ENCODE assay signal across 37 mouse cellular contexts in the genomic region with DNA sequence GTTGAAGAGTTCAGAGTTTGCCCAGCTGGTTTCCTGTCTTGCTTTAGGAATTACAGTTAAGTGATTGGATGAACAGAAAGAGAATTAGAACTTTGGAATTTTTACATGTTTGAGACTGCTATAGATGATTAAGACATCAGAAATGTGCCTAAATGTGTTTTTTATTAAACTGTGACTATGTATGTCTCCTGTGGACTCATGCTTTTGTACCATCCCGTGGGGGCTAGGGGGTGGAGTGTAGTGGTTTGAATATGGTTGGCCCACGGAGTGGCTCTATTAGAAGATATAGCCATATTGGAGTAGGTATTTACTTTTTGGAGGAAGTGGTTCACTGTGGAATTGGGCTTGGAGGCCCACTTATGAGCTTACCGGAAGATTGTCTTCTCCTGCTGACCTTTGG. TPM values are rescaled to one million over a fixed set of nuclear protein-coding genes. Genes with fewer than 3 reads are reported as not detected.
"Had no signal": no experiment of that assay in that cellular context is flagged by ENCODE, and none has a peak within 500 bp of the region (broad histone marks: within the 10 kb centered on the region; RNA-seq: fewer than 3 reads in every experiment).

No protein-coding gene starts in this region.

- DNase-seq: left cerebral cortex, postnatal 4 days; liver; liver, embryonic 13.5 days; liver, postnatal 0 days; lung, adult 18-20 months; lung, adult 2 months; lung, embryonic 14.5 days; lung, postnatal 10 days; lung, postnatal 14 days; lung, postnatal 36 days; lung, postnatal 4 days; midbrain, embryonic 14.5 days had no signal

- ATAC-seq: liver, embryonic 12.5 days; liver, postnatal 0 days; lung, postnatal 0 days; midbrain, embryonic 13.5 days; midbrain, embryonic 15.5 days; midbrain, embryonic 16.5 days had no signal

RNA-seq across cellular contexts. Expression of a gene that starts 18.7 kb away (rescaled TPM):
- polyA plus RNA-seq: limb, embryonic 10.5 days; limb, embryonic 11.5 days; limb, embryonic 12.5 days; limb, embryonic 13.5 days; limb, embryonic 14.5 days; limb, embryonic 15.5 days; liver, adult 2 months; liver, embryonic 11.5 days; liver, embryonic 12.5 days; liver, embryonic 13.5 days; liver, embryonic 14.5 days; liver, embryonic 15.5 days; liver, embryonic 16.5 days; liver, postnatal 0 days; lung, adult 2 months; lung, embryonic 14.5 days; lung, embryonic 15.5 days; lung, embryonic 16.5 days; lung, postnatal 0 days; macrophage; midbrain, embryonic 10.5 days; midbrain, embryonic 11.5 days; midbrain, embryonic 12.5 days; midbrain, embryonic 13.5 days; midbrain, embryonic 14.5 days; midbrain, embryonic 15.5 days; midbrain, embryonic 16.5 days; midbrain, postnatal 0 days; neural tube, embryonic 11.5 days had no signal

RNA-seq across cellular contexts. Expression of a gene that starts 18.7 kb away (rescaled TPM):
- polyA plus RNA-seq: limb, embryonic 10.5 days; limb, embryonic 11.5 days; limb, embryonic 12.5 days; limb, embryonic 13.5 days; limb, embryonic 14.5 days; liver, adult 2 months; liver, embryonic 11.5 days; liver, embryonic 12.5 days; liver, embryonic 13.5 days; liver, embryonic 14.5 days; liver, embryonic 15.5 days; liver, embryonic 16.5 days; liver, postnatal 0 days; lung, adult 2 months; lung, embryonic 14.5 days; lung, embryonic 16.5 days; macrophage; midbrain, embryonic 10.5 days; midbrain, embryonic 11.5 days; midbrain, embryonic 12.5 days; midbrain, embryonic 13.5 days; midbrain, embryonic 14.5 days; midbrain, embryonic 15.5 days; midbrain, postnatal 0 days; neural tube, embryonic 11.5 days had no signal

RNA-seq across cellular contexts. Expression of a gene that starts 25.9 kb away (rescaled TPM):
- polyA plus RNA-seq: limb, embryonic 10.5 days; limb, embryonic 11.5 days; limb, embryonic 12.5 days; limb, embryonic 13.5 days; limb, embryonic 14.5 days; limb, embryonic 15.5 days; liver, adult 2 months; liver, embryonic 11.5 days; liver, embryonic 12.5 days; liver, embryonic 13.5 days; liver, embryonic 14.5 days; liver, embryonic 15.5 days; liver, embryonic 16.5 days; liver, postnatal 0 days; lung, adult 2 months; lung, embryonic 14.5 days; lung, embryonic 15.5 days; lung, embryonic 16.5 days; lung, postnatal 0 days; macrophage; midbrain, embryonic 10.5 days; midbrain, embryonic 11.5 days; midbrain, embryonic 12.5 days; midbrain, embryonic 13.5 days; midbrain, embryonic 14.5 days; midbrain, embryonic 15.5 days; midbrain, embryonic 16.5 days; midbrain, postnatal 0 days; myocyte; neural tube, embryonic 11.5 days had no signal
